Mouse (Mus musculus) monocyte, adult 2 months (primary cell): ENCODE measurements around the gene Mcts2.

Experiments
- DNase-seq, 2 experiments: peaks; one replicate each; pipeline ENCODE4 v3.0.0; 2022; ENCODE audit warnings: low spot score in 2 of 2, low read depth in 1 of 2

The Mcts2 gene

DNA sequence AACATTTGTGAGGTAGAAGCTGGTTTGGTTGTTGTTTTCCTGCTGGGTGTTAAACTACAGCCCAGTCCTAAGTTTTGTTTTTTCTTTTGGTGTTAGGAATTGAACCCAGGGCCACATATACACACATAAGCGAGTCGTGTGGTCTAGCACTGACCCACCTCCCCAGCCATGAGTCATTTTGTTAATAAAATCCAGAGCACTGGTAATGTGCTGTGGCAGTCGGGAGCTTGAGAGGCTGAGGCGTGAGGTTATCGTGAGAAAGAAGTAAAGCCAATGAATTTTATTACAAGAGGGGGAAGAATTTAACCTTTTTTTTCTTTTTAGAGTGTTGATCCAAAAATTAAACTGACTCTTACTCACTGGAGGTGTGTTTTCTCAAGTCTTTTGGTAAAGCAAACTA, 3.7 kb upstream of the Mcts2 start:
- DNase-seq: no peak

DNA sequence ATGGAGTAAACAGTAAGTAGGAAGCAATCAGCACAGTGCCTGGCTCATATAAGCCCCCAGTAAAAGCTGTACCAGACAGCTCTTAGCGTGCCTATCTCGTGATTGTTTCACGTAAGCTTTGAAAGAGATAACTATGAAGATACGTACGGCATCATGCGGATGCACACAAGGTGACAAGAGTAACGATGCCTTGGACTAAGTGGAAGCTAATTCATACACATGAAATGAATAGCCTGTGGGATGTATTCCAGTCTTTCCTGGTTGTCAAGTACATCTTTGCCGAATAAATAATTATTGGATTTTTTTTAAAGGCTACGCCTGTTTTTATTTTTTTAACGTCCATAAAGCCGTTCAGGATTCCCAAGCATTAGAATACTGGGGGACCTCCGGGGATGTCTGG, 436 bp upstream of the Mcts2 start:
- DNase-seq: no peak

DNA sequence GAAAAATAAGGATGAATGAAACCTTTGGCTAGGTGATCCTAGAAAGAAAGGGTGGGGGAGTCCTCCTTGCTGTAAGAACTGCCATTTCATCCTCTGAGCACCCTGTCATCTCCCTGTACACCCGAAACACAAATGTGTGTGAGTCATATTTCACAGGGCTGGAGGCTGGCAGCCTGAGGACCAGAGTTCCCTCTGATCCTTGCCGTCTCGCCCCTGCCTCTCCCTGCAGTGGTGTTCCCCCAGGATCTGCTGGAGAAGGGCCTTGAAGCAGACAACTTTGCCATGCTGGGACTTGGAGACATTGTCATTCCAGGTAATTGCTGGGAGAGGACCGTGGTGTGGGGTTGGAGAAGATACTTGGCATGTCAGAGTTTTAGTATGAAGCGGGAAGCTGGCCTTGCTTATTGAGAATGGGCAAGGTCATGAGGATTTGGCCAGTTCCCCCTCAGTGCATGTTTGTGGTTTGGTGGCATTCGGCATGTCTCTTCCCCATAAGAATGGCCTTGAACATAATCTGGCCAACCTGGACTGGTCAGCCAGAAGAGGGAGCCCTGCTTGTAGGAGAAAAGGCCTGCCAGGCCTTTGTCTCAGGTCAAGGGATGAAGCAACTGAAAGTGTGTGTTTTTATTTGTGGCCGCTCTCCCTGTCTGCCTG, 4.9 kb downstream of the Mcts2 start:
- no peak for DNase-seq

GRCm38 (mm10) chr2:152693233-152693632, 6.4 kb downstream of the Mcts2 start:
- peak in 1 of 2 experiments; percentile 35 for DNase-seq

- DNase-seq: no peak
Measured at GRCm38 (mm10) chr2:152693735-152694134, 6.9 kb downstream of the Mcts2 start.

DNA sequence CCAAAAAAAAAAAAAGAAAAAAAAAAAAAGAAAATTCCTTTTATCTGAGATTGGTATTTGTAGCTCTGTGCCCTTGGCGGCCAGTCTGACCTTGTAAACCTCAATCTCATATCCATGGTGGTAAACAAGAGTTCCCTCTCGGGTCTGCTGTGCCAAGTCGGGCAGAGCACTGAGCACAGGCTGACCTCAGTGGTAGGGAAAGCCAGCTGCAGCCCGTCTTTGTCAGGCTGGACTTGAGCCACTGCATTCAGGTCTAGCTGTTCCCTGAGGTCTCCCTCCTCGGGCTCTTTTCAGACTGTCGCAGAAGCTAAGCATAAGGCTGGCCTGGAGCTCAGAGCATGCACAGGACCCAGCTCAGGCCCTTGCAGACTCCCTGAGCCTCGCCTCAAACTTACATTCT, 7.9 kb downstream of the Mcts2 start:
- DNase-seq: no peak

DNA sequence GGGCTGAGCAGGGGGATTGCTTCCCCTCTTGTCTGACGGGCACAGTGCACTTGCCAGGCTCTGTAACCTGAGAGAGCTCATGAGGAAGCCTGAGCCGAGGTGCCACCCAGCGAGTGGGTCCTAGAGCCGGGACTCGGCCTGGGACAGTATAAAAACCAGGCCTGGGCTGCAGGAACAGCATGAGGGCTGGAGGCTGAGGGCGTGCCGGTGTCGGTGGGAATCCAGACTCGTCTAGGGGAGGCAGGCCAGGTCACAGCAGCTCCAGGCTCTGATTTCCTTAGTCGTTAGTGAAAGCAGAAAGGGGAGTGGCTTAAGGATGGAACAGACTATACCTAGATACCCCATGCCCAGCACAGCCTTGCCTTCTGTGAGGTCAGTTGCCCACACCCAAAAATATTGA, 9.2 kb downstream of the Mcts2 start:
- DNase-seq: no peak

- peak; percentile 58 to 74 for DNase-seq
Measured at GRCm38 (mm10) chr2:152696476-152697164, 9.8 kb downstream of the Mcts2 start.

GRCm38 (mm10) chr2:152700138-152700537, 13.3 kb downstream of the Mcts2 start:
- no peak for DNase-seq

GRCm38 (mm10) chr2:152700725-152701124, 13.9 kb downstream of the Mcts2 start:
- DNase-seq: no peak

- DNase-seq: no peak
Measured at GRCm38 (mm10) chr2:152703596-152704255, 16.9 kb downstream of the Mcts2 start.

DNA sequence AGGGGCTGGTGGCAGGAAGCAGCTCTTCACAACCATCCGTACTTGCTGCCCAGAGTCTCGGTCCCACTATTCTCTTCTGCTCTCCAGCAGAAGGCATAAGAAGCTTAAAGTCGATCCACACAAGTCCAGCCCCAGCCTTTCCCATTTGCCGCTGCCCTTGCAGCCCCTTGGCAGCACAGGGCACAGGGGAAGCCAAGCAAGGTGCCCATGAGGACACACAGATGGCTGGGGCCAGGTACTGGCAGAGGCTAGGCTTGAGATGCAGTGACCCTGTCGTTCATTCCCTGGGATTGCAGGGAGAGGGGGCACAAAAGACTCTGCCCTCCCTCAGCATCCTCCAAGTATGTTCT, 17.4 kb downstream of the Mcts2 start:
- no peak for DNase-seq

- DNase-seq: no peak
Measured at GRCm38 (mm10) chr2:152704811-152705370, 18.1 kb downstream of the Mcts2 start.

- DNase-seq: no peak
Measured at GRCm38 (mm10) chr2:152705993-152706571, 19.2 kb downstream of the Mcts2 start.

DNA sequence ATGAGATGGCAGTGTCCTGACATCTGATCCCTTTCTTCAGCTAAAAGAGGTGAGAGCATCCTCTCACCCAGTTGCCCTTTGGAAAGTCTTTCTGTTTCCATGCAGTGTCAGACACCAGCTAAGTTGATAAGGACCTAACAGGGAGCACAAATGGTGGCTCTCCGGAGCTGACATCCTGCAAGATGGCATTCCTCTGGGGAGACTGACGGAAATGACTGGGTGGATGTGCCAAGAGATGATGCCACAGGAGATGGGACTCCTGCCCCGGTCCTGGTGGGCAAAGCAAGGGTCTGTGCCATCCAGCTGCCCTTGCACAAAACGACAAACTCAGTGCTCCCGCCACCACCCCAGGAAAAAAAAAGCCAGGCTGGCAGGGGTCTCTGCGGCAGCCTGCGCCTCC, 20.4 kb downstream of the Mcts2 start:
- DNase-seq: no peak

DNA sequence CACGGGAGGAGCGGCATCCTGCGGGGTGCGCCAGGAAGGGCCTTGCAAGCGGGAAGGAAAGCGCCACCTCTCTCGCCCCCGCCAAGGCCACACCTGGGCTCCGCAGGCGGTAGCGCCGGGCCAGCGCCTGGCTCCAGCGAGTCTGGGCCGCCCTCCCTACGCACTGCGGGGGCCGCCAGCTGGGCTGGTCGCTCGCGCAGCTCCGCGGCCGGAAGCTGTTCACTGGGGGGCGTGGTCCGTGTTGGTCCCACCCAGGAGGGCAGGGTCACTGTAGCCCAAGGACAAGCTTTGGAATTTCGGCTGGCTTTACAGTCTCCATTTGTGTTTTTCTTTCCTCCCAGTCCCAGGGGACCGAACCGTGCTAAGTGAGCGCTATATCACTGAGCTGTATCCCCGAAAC, 20.8 kb downstream of the Mcts2 start:
- DNase-seq: no peak

DNA sequence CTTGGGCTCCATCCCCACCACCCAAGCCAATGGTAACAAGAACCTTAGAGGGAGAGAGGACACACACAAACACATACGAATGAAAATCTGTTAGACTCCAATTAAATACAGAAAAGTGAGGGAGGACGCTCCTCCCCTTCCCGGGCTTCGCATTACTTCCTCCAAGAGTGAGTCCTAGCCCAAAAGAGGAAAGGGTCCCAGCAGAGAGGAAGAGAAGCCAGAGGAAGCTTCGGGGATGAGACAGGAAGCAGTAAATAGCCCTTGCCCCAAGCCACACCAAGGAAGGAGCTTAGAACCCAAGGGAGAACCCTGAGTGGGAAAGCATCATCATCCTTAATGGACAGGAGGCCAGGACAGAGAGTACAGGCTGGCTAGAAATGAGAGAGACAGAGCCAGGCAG, 22.2 kb downstream of the Mcts2 start:
- no peak for DNase-seq

GRCm38 (mm10) chr2:152716241-152716772, 29.5 kb downstream of the Mcts2 start:
- no peak for DNase-seq

- no peak for DNase-seq
Measured at GRCm38 (mm10) chr2:152717652-152718051, 30.8 kb downstream of the Mcts2 start.

- no peak for DNase-seq
Measured at GRCm38 (mm10) chr2:152718076-152718475, 31.2 kb downstream of the Mcts2 start.

- DNase-seq: no peak
Measured at GRCm38 (mm10) chr2:152723651-152724331, 37.0 kb downstream of the Mcts2 start.
